Mouse (Mus musculus) gastrocnemius, adult 8-10 months (tissue): ENCODE results near the gene 2010111I01Rik. TPM values are rescaled to one million over a fixed set of nuclear protein-coding genes. Genes with fewer than 3 reads are reported as not detected.
"Not testable (repeated sequence)": the region's sequence is repeated elsewhere in the genome, so short reads cannot be mapped to it uniquely, and the experiment has no call there.

Experiments
- DNase-seq, 2 experiments: peaks; one replicate each; pipeline ENCODE4 v3.0.0; 2022; ENCODE audit warnings: low spot score in 2 of 2
- total RNA-seq, 4 experiments: library from RNA; stranded (reverse); gene quantifications; 2 replicates each; pipeline ENCODE4 v1.2.4; 2022

The 2010111I01Rik gene
- total RNA-seq, 4 experiments from 2014 or later, result 54.3 to 63.7 (median 56.8) TPM

GRCm38 (mm10) chr13:63313247-63313646 lies 348.6 kb downstream of the 2010111I01Rik start:
- no peak for DNase-seq

GRCm38 (mm10) chr13:63313748-63314607 lies 349.3 kb downstream of the 2010111I01Rik start:
- DNase-seq, result no peak

GRCm38 (mm10) chr13:63314608-63314920 lies 349.9 kb downstream of the 2010111I01Rik start:
- DNase-seq, result no peak

- DNase-seq, result not testable (repeated sequence)
These were observed 350.4 kb downstream of the 2010111I01Rik start for GRCm38 (mm10) chr13:63315111-63315510.

GRCm38 (mm10) chr13:63315777-63316176 lies 351.1 kb downstream of the 2010111I01Rik start:
- no peak for DNase-seq

- DNase-seq, result no peak
These were observed 351.7 kb downstream of the 2010111I01Rik start for GRCm38 (mm10) chr13:63316407-63316806.

GRCm38 (mm10) chr13:63317681-63318104 lies 353.0 kb downstream of the 2010111I01Rik start:
- no peak for DNase-seq

GRCm38 (mm10) chr13:63319814-63320213 lies 355.1 kb downstream of the 2010111I01Rik start:
- DNase-seq, result no peak

GRCm38 (mm10) chr13:63321689-63322088 lies 357.0 kb downstream of the 2010111I01Rik start:
- peak in 1 of 2 experiments; percentile 43 for DNase-seq

- no peak for DNase-seq
These were observed 358.1 kb downstream of the 2010111I01Rik start for GRCm38 (mm10) chr13:63322756-63323155.

GRCm38 (mm10) chr13:63323286-63324075 lies 358.8 kb downstream of the 2010111I01Rik start:
- DNase-seq, result no peak

- no peak for DNase-seq
These were observed 359.6 kb downstream of the 2010111I01Rik start for GRCm38 (mm10) chr13:63324311-63324710.

GRCm38 (mm10) chr13:63324978-63325848 lies 360.5 kb downstream of the 2010111I01Rik start:
- no peak for DNase-seq

GRCm38 (mm10) chr13:63326015-63326414 lies 361.3 kb downstream of the 2010111I01Rik start:
- DNase-seq, result no peak

- DNase-seq, result no peak
These were observed 365.7 kb downstream of the 2010111I01Rik start for GRCm38 (mm10) chr13:63330236-63330860.

- DNase-seq, result peak; percentile 30 to 42
These were observed 366.7 kb downstream of the 2010111I01Rik start for GRCm38 (mm10) chr13:63331379-63331778.

- peak in 1 of 2 experiments; percentile 33 for DNase-seq
These were observed 368.0 kb downstream of the 2010111I01Rik start for GRCm38 (mm10) chr13:63332576-63333300.

GRCm38 (mm10) chr13:63335421-63336134 lies 370.9 kb downstream of the 2010111I01Rik start:
- DNase-seq, result no peak

- no peak for DNase-seq
These were observed 371.6 kb downstream of the 2010111I01Rik start for GRCm38 (mm10) chr13:63336335-63336734.
